Mouse (Mus musculus) ES-E14 (cell line): ENCODE results near the gene Rplp1.

Source experiments
- CHD2 ChIP-seq: IDR thresholded peaks from 2 replicates; pipeline ENCODE4 v1.6.1; 2014; ENCODE audit warnings: mild to moderate bottlenecking, low read depth, low read length, inconsistent platforms
- HCFC1 ChIP-seq: IDR thresholded peaks from 2 replicates; pipeline ENCODE4 v1.6.1; 2012; ENCODE audit warnings: low read length, inconsistent platforms, borderline replicate concordance; ENCODE audit not compliant: insufficient read depth
- ZC3H11A ChIP-seq: IDR thresholded peaks from 2 replicates; pipeline ENCODE4 v1.6.1; 2012; ENCODE audit warnings: low read depth, mild to moderate bottlenecking, inconsistent platforms, low read length, borderline replicate concordance
- ZNF384 ChIP-seq: IDR thresholded peaks from 2 replicates; pipeline ENCODE4 v1.6.1; 2012; ENCODE audit warnings: low read depth, low read length, inconsistent platforms

GRCm38 (mm10) chr9:61908341-61908740 lies 6.0 kb downstream of the Rplp1 start:
- no peak for TF ChIP-seq HCFC1
- no peak for TF ChIP-seq ZC3H11A
- no peak for TF ChIP-seq ZNF384
- no peak for TF ChIP-seq CHD2
